Mouse (Mus musculus) CH12.LX (cell line): ENCODE results near the gene Rdh8.

ENCODE experiments used
- BHLHE40 ChIP-seq: IDR thresholded peaks from 2 replicates; pipeline ENCODE4 v1.6.1; 2011; ENCODE audit warnings: mild to moderate bottlenecking, low read depth, low read length, improper control_type of control experiment
- CTCF ChIP-seq, 2 experiments: IDR thresholded peaks in 1 of 2; conservative IDR thresholded peaks in 1 of 2; 2 replicates each; pipeline ENCODE4 v1.5.1; 2011 to 2012; ENCODE audit warnings: low read depth in 2 of 2, low read length in 2 of 2, improper control_type of control experiment in 1 of 2, inconsistent platforms in 1 of 2, mild to moderate bottlenecking in 1 of 2, moderate library complexity in 1 of 2
- E2F4 ChIP-seq: IDR thresholded peaks from 2 replicates; pipeline ENCODE4 v1.6.1; 2011; ENCODE audit warnings: low read depth, low read length, improper control_type of control experiment; ENCODE audit not compliant: insufficient replicate concordance
- ELF1 ChIP-seq: IDR thresholded peaks from 2 replicates; pipeline ENCODE4 v1.6.1; 2014; ENCODE audit warnings: low read depth, mild to moderate bottlenecking, inconsistent platforms, low read length, improper control_type of control experiment
- EP300 ChIP-seq: IDR thresholded peaks from 2 replicates; pipeline ENCODE4 v1.6.1; 2011; ENCODE audit warnings: low read length, improper control_type of control experiment
- POLR2A ChIP-seq: IDR thresholded peaks from 2 replicates; pipeline ENCODE4 v1.6.1; 2011; ENCODE audit warnings: low read depth, mild to moderate bottlenecking, improper control_type of control experiment, low read length
- UBTF ChIP-seq: IDR thresholded peaks from 2 replicates; pipeline ENCODE4 v1.6.1; 2012; ENCODE audit warnings: low read depth, mild to moderate bottlenecking, inconsistent platforms, low read length, improper control_type of control experiment, moderate library complexity
- ZMIZ1 ChIP-seq: IDR thresholded peaks from 2 replicates; pipeline ENCODE4 v1.6.1; 2012; ENCODE audit warnings: low read depth, mild to moderate bottlenecking, inconsistent platforms, low read length, improper control_type of control experiment

DNA sequence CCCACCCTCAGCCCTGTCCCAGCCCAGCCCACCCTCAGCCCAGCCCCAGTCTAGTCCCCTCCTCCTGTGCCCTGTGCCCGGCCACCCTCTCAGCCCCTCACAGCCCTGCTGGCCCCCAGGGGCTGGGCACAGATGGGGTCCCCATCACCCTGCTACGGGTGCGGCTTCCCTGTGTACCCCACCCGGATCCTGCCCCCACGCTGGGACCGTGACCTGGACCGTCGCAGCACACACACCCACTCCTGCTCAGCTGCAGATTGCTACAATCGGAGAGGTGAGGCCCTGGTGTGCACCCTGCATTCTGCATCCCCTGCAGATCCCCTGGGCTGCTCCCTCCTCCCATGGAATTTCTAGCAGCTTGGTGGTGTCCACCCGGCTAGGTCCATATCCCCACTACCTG lies 54.7 kb downstream of the Rdh8 start:
- TF ChIP-seq ELF1 = no peak
- no peak for TF ChIP-seq UBTF
- TF ChIP-seq POLR2A = no peak
- TF ChIP-seq BHLHE40 = no peak
- TF ChIP-seq CTCF (conservative IDR thresholded peaks at IDR 0.05 in 1 of 2, IDR thresholded peaks at IDR 0.05 in 1 of 2; ENCODE audit: low read depth in 2 of 2, low read length in 2 of 2) = no peak
- no peak for TF ChIP-seq EP300
- no peak for TF ChIP-seq ZMIZ1
- TF ChIP-seq E2F4 = no peak
